In the genomic region with DNA sequence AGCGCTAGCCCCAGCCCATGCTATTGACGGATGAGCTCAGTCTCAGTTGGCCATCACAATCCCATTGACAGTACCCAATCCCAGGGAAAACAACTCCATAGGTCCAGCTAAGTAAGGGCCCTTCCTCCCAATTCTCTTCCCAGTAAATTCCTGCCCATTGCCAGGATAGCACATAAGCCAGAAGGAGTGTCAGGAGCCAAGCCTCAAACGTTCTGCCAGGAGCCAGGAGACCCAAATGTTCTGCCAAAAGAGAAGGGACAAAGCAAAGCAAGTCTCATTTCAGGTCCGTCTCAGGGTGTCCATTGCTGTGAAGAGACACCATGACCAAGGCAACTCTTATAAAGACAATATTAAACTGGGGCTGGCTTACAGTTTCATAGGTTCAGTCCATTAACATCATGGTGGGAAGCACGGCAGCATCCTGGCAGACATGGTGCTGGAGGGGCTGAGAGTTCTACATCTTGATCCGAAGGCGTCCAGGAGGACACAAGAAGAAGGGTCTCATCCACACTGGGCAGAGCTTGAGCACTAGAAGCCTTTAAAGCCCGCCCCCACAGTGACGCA, we compare ENCODE assay signal across 28 mouse cellular contexts. TPM values are rescaled to one million over a fixed set of nuclear protein-coding genes. Genes with fewer than 3 reads are reported as not detected.
A peak's percentile ranks its signal among the peaks of the same experiment; 100 is the strongest.
DNase-seq lines count a peak whose midpoint lies in the region; ATAC-seq lines count a peak whose summit lies in the region.
"Had no signal": no experiment of that assay in that cellular context is flagged by ENCODE, and none has a peak within 500 bp of the region (broad histone marks: within the 10 kb centered on the region; RNA-seq: fewer than 3 reads in every experiment).

No protein-coding gene starts in this region.

- 0 out of 2 replicates have a peak, but pooled peaks have one; percentile 46 for ATAC-seq in hindbrain, embryonic 16.5 days
- no peak for ATAC-seq in hindbrain, embryonic 12.5 days (ENCODE audit: low FRiP score)
- ATAC-seq in kidney, embryonic 16.5 days (ENCODE audit: low FRiP score, low TSS enrichment) = no peak
- ATAC-seq: activated CD4-positive, CD25-positive, alpha-beta regulatory T cell, adult 4 months; forebrain, embryonic 13.5 days; inflammation-experienced regulatory T-cells, adult 6 months; intestine, embryonic 16.5 days had no signal

- no peaks in the 10 kb centered on the region for H3K9me3 ChIP-seq in hindbrain, embryonic 16.5 days (ENCODE audit: control insufficient read depth, low read length)
- peaks cover 7% of the 10 kb centered on the region for H3K9me3 ChIP-seq in hindbrain, embryonic 12.5 days (replicated peaks)
- H3K9me3 ChIP-seq in kidney, embryonic 16.5 days (ENCODE audit: low read length) = no peaks in the 10 kb centered on the region
- H3K9me3 ChIP-seq: heart, embryonic 15.5 days; hindbrain, embryonic 15.5 days had no signal

- no peaks in the 10 kb centered on the region for H3K36me3 ChIP-seq in hindbrain, embryonic 16.5 days (ENCODE audit: control insufficient read depth, insufficient read depth, low read length)
- peaks cover 32% of the 10 kb centered on the region for H3K36me3 ChIP-seq in hindbrain, embryonic 12.5 days
- H3K36me3 ChIP-seq in kidney, embryonic 16.5 days (ENCODE audit: insufficient read depth, low read length) = peaks cover 36% of the 10 kb centered on the region
- H3K36me3 ChIP-seq: hindbrain, embryonic 15.5 days had no signal

- no peak overlapping the region for H3K4me3 ChIP-seq in hindbrain, embryonic 16.5 days (ENCODE audit: low read length)
- no peak overlapping the region for H3K4me3 ChIP-seq in hindbrain, embryonic 12.5 days
- H3K4me3 ChIP-seq in kidney, embryonic 16.5 days (ENCODE audit: low read length) = no peak overlapping the region
- H3K4me3 ChIP-seq: forebrain, embryonic 10.5 days; forebrain, embryonic 13.5 days; gastrocnemius, adult 2 months; heart, embryonic 12.5 days; heart, embryonic 15.5 days; hindbrain, embryonic 10.5 days; hindbrain, embryonic 15.5 days had no signal

- peaks cover 8% of the 10 kb centered on the region for H3K4me1 ChIP-seq in hindbrain, embryonic 16.5 days (ENCODE audit: control insufficient read depth, insufficient read depth, low read depth, low read length)
- H3K4me1 ChIP-seq in hindbrain, embryonic 12.5 days = peaks cover 11% of the 10 kb centered on the region
- H3K4me1 ChIP-seq in kidney, embryonic 16.5 days (ENCODE audit: insufficient read depth, low read length) = peaks cover 30% of the 10 kb centered on the region

- no peaks in the 10 kb centered on the region for H3K27me3 ChIP-seq in hindbrain, embryonic 16.5 days (replicated peaks; ENCODE audit: control insufficient read depth, insufficient read depth, low read length)
- H3K27me3 ChIP-seq in hindbrain, embryonic 12.5 days = no peaks in the 10 kb centered on the region
- no peaks in the 10 kb centered on the region for H3K27me3 ChIP-seq in kidney, embryonic 16.5 days (ENCODE audit: insufficient read depth, low read length)
- H3K27me3 ChIP-seq: forebrain, embryonic 13.5 days; heart, embryonic 12.5 days; heart, embryonic 15.5 days; hindbrain, embryonic 15.5 days had no signal

- DNase-seq in cerebellum, adult 11-12 months = peak; percentile 40
- DNase-seq in cerebellum, postnatal 4 days (ENCODE audit: low spot score in 2 of 2) = no peak
- peak; percentile 29 for DNase-seq in gastrocnemius, postnatal 25 days
- no peak for DNase-seq in gastrocnemius, postnatal 10 days
- DNase-seq: adrenal gland, adult 8-10 months; adrenal gland, postnatal 25 days; cerebellum, adult 8-10 months; cerebellum, postnatal 36 days; gastrocnemius, adult 2 months; gastrocnemius, postnatal 36 days; heart, postnatal 10 days; heart, postnatal 36 days; kidney, adult 18-20 months had no signal

- H3K9ac ChIP-seq in hindbrain, embryonic 16.5 days (ENCODE audit: low read depth, low read length) = no peak overlapping the region
- H3K9ac ChIP-seq in hindbrain, embryonic 12.5 days = no peak overlapping the region
- no peak overlapping the region for H3K9ac ChIP-seq in kidney, embryonic 16.5 days (replicated peaks; ENCODE audit: low read length)
- H3K9ac ChIP-seq: forebrain, embryonic 13.5 days; heart, embryonic 12.5 days; heart, embryonic 15.5 days; hindbrain, embryonic 15.5 days had no signal

- 96% methylated on average over 9 of the region's 9 CpGs for WGBS in hindbrain, embryonic 16.5 days
- WGBS in hindbrain, embryonic 12.5 days = 94% methylated on average over 9 of the region's 9 CpGs
- WGBS in kidney, embryonic 16.5 days = 96% methylated on average over 9 of the region's 9 CpGs

- H3K27ac ChIP-seq in hindbrain, embryonic 16.5 days (ENCODE audit: low read depth, low read length) = no peak overlapping the region
- H3K27ac ChIP-seq in hindbrain, embryonic 12.5 days = no peak overlapping the region
- no peak overlapping the region for H3K27ac ChIP-seq in kidney, embryonic 16.5 days (ENCODE audit: low read length)
- H3K27ac ChIP-seq: forebrain, embryonic 13.5 days; heart, embryonic 15.5 days; hindbrain, embryonic 10.5 days; hindbrain, embryonic 15.5 days had no signal

- H3K4me2 ChIP-seq in hindbrain, embryonic 16.5 days (ENCODE audit: low read length) = no peak overlapping the region
- no peak overlapping the region for H3K4me2 ChIP-seq in hindbrain, embryonic 12.5 days (replicated peaks)
- no peak overlapping the region for H3K4me2 ChIP-seq in kidney, embryonic 16.5 days (replicated peaks; ENCODE audit: low read depth, low read length)
- H3K4me2 ChIP-seq: forebrain, embryonic 13.5 days; heart, embryonic 12.5 days; heart, embryonic 15.5 days; hindbrain, embryonic 15.5 days had no signal

RNA-seq across cellular contexts. Expression of gene Fstl1, which starts 26.8 kb away (rescaled TPM):
- 100 to 1,000 TPM in 1 of 2 experiments, 10 to 100 TPM in 1; 90.0 to 135 TPM for total RNA-seq in gastrocnemius, postnatal 25 days (2021)
- 100 to 1,000 TPM; 329 to 424 TPM for total RNA-seq in gastrocnemius, postnatal 10 days (2021)
- polyA plus RNA-seq in hindbrain, embryonic 16.5 days (2015; fragmentation: Nextera tagmentation; extraction: Ambion mirVana) = 81.2 and 110 TPM in 2 replicates
- polyA plus RNA-seq in hindbrain, embryonic 12.5 days (2016; fragmentation: Nextera tagmentation; extraction: Ambion mirVana) = 328 and 345 TPM in 2 replicates
- polyA plus RNA-seq in kidney, embryonic 16.5 days (2015; fragmentation: Nextera tagmentation; extraction: Ambion mirVana) = 657 and 680 TPM in 2 replicates
- total RNA-seq: granulocyte monocyte progenitor cell, adult 5-6 weeks had no signal

RNA-seq across cellular contexts. Expression of gene Gm36028, which starts 57.5 kb away (rescaled TPM):
- not detected for total RNA-seq in gastrocnemius, postnatal 25 days (2021)
- under 1 TPM; 0.21 to 0.38 TPM for total RNA-seq in gastrocnemius, postnatal 10 days (2021)
- polyA plus RNA-seq in hindbrain, embryonic 16.5 days (2015; fragmentation: Nextera tagmentation; extraction: Ambion mirVana) = 0.19 TPM in 1 of 2 replicates, not detected in the other
- 0.26 TPM in 1 of 2 replicates, not detected in the other for polyA plus RNA-seq in hindbrain, embryonic 12.5 days (2016; fragmentation: Nextera tagmentation; extraction: Ambion mirVana)
- polyA plus RNA-seq in kidney, embryonic 16.5 days (2015; fragmentation: Nextera tagmentation; extraction: Ambion mirVana) = 0.67 and 0.71 TPM in 2 replicates
- total RNA-seq: ES-E14; gastrocnemius, adult 2 months; gastrocnemius, postnatal 36 days; granulocyte monocyte progenitor cell, adult 5-6 weeks had no signal
- polyA plus RNA-seq: activated CD4-positive, CD25-positive, alpha-beta regulatory T cell, adult 4 months; embryonic facial prominence, embryonic 14.5 days; forebrain, embryonic 13.5 days; inflammation-experienced regulatory T-cells, adult 6 months had no signal

Comparison
In these comparisons a context has a peak if more than half of its experiments do, and no peak if none do; other contexts are left out.
1. DNase-seq: peak in cerebellum, adult 11-12 months (single experiment) and gastrocnemius, postnatal 25 days (single experiment); none in cerebellum, postnatal 4 days (0 of 2) and gastrocnemius, postnatal 10 days (single experiment).